8 mouse cellular contexts compared by ENCODE assay signal in the genomic region with DNA sequence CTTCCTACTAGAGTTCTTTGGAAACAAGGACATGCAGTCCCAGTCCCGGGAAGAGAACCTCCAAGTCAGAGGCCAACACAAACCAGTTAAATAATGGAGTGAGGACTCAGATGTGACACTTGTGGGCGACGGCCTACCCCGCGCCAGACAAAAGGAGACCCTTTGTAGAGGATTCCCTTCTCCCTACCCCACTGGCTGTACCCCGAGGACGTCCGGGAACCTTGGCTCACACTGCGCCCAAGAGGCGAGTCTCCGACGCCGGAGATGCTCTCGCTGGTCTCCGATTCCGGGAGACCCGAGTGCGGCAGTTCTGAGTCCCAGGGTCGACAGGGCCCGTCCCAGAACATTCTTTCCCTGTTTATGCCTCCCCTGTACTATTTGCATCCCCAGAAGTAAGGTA. TPM values are rescaled to one million over a fixed set of nuclear protein-coding genes. Genes with fewer than 3 reads are reported as not detected.
DNase-seq lines count a peak whose midpoint lies in the region; ATAC-seq and TF ChIP-seq lines count a peak whose summit lies in the region.

No protein-coding gene starts in this region.

- no peaks in the 10 kb centered on the region; the same call in 1 of the 2 replicates for H3K4me1 ChIP-seq in liver, embryonic 11.5 days (replicated peaks; ENCODE audit: control insufficient read depth, insufficient read depth, low read length)

- DNase-seq in left cerebral cortex, adult 2 months (ENCODE audit: extremely low spot score in 1 of 2, low spot score in 2 of 2) = peak in 1 of 2 experiments; percentile 24
- DNase-seq in left cerebral cortex, adult 11 months (ENCODE audit: low spot score) = no peak
- DNase-seq in adrenal gland, postnatal 36 days = peak; percentile 24 to 55
- DNase-seq in forelimb bud, embryonic 11.5 days (ENCODE audit: low read depth, low spot score) = peak; percentile 23
- peak; percentile 30 for DNase-seq in induced T-regulatory cell, adult 2 months (ENCODE audit: low read depth)
- peak; percentile 55 for DNase-seq in liver, embryonic 11.5 days (ENCODE audit: low spot score)
- peak; percentile 62 for DNase-seq in neural tube, embryonic 10.5 days (ENCODE audit: extremely low spot score, low spot score)
- DNase-seq in thymus, postnatal 4 days = peak; percentile 53

- under 1% methylated on average over 20 of the region's 20 CpGs for WGBS in liver, embryonic 11.5 days

- peak overlapping the region; percentile 86 for H3K27ac ChIP-seq in left cerebral cortex, adult 2 months
- no peak overlapping the region for H3K27ac ChIP-seq in liver, embryonic 11.5 days (ENCODE audit: low read depth, low read length)

- no peaks in the 10 kb centered on the region for H3K27me3 ChIP-seq in liver, embryonic 11.5 days (replicated peaks; ENCODE audit: control insufficient read depth, insufficient read depth, low read length)

- H3K9ac ChIP-seq in liver, embryonic 11.5 days (ENCODE audit: low read depth, low read length) = peak overlapping the region; percentile 28

- no peak for TF ChIP-seq CTCF in left cerebral cortex, adult 2 months (IDR thresholded peaks at IDR 0.05)

- H3K9me3 ChIP-seq in liver, embryonic 11.5 days (ENCODE audit: control insufficient read depth, low read length) = no peaks in the 10 kb centered on the region

- no peaks in the 10 kb centered on the region for H3K36me3 ChIP-seq in liver, embryonic 11.5 days (ENCODE audit: control insufficient read depth, insufficient read depth, low read length)

- peak overlapping the region; percentile 92 for H3K4me2 ChIP-seq in liver, embryonic 11.5 days

- intact Hi-C loops in left cerebral cortex, adult 2 months (cut with DNase I) = loop anchor here (2.0 to 5.0 kb wide), 3 partner anchors 37 to 196 kb away; no protein-coding TSS in a partner anchor

- ATAC-seq in liver, embryonic 11.5 days (replicated peaks; ENCODE audit: low FRiP score) = peak; percentile 15; the same call in 1 of the 2 replicates

- peak overlapping the region; percentile 83 for H3K4me3 ChIP-seq in left cerebral cortex, adult 2 months
- peak overlapping the region; percentile 67 for H3K4me3 ChIP-seq in liver, embryonic 11.5 days (ENCODE audit: low read depth, low read length)

RNA-seq across cellular contexts. Expression of gene Abca1, which starts 0.5 kb away (rescaled TPM):
- total RNA-seq in left cerebral cortex, adult 2 months (2021) = 10 to 100 TPM; 17.0 to 19.5 TPM
- total RNA-seq in adrenal gland, postnatal 36 days (2021) = 100 to 1,000 TPM; 148 to 154 TPM
- polyA plus RNA-seq in liver, embryonic 11.5 days (2014; fragmentation: Nextera tagmentation; extraction: Ambion mirVana) = 16.3 and 17.5 TPM in 2 replicates

Comparison
In these comparisons a context has a peak if more than half of its experiments do, and no peak if none do; other contexts are left out.
1. RNA of gene Abca1, which starts 0.5 kb away (total RNA-seq): 148 to 154 TPM in adrenal gland, postnatal 36 days; 17.0 to 19.5 TPM in left cerebral cortex, adult 2 months; every median in the first group is over 4 times any median in the second.